Mouse (Mus musculus) liver, adult 2 months (tissue): ENCODE measurements around the gene Hsd3b1.

Experiments
- CTCF ChIP-seq: fragments of 200-500 bp; IDR thresholded peaks from 2 replicates; pipeline ENCODE4 v1.5.1; 2011; ENCODE audit warnings: low read depth, low read length, control low read depth
- POLR2A ChIP-seq: fragments of 200-500 bp; IDR thresholded peaks from 2 replicates; pipeline ENCODE4 v1.6.1; 2011; ENCODE audit warnings: low read length, control low read depth; ENCODE audit not compliant: insufficient read depth; ENCODE audit errors: extremely low read depth

GRCm38 (mm10) chr3:98895071-98895601, 35.5 kb upstream of the Hsd3b1 start:
- TF ChIP-seq CTCF (peak; percentile 50), POLR2A (no peak)
